Mouse (Mus musculus) forebrain, embryonic 13.5 days (tissue): ENCODE data around the gene Atn1. TPM values are rescaled to one million over a fixed set of nuclear protein-coding genes. Genes with fewer than 3 reads are reported as not detected.

Experiments used
- ATAC-seq: fragments of 200-750 bp; cut with Nextera tagmentation; 2 replicates; pipeline ENCODE4 v1.8.0; 2017
- H3K27ac ChIP-seq: fragments of 300-500 bp; sonication (generic); 2 replicates; pipeline ENCODE4 v1.5.1; 2015; ENCODE audit warnings: inconsistent platforms, mild to moderate bottlenecking, moderate library complexity
- H3K27me3 ChIP-seq: fragments of 300-500 bp; sonication (generic); 2 replicates; pipeline ENCODE4 v1.6.1; 2015; ENCODE audit warnings: mild to moderate bottlenecking, inconsistent platforms
- H3K36me3 ChIP-seq: fragments of 300-500 bp; sonication (generic); 2 replicates; pipeline ENCODE4 v1.6.1; 2015; ENCODE audit warnings: mild to moderate bottlenecking, inconsistent platforms; ENCODE audit not compliant: poor library complexity, severe bottlenecking
- H3K4me1 ChIP-seq: fragments of 300-500 bp; sonication (generic); 2 replicates; pipeline ENCODE4 v1.6.1; 2015; ENCODE audit warnings: inconsistent platforms
- H3K4me2 ChIP-seq: fragments of 300-500 bp; sonication (generic); 2 replicates; pipeline ENCODE4 v1.6.1; 2015; ENCODE audit warnings: inconsistent platforms, mild to moderate bottlenecking, moderate library complexity
- H3K4me3 ChIP-seq: fragments of 300-500 bp; sonication (generic); 2 replicates; pipeline ENCODE4 v1.5.1; 2015; ENCODE audit warnings: mild to moderate bottlenecking, inconsistent platforms
- H3K9ac ChIP-seq: fragments of 300-500 bp; sonication (generic); 2 replicates; pipeline ENCODE4 v1.6.1; 2015; ENCODE audit warnings: mild to moderate bottlenecking, inconsistent platforms
- H3K9me3 ChIP-seq: fragments of 300-500 bp; sonication (generic); replicated peaks from 2 replicates; pipeline ENCODE4 v1.6.1; 2016; ENCODE audit warnings: inconsistent platforms
- WGBS: fragments of 180-500 bp; shearing (Covaris S2); methylation state at CpG from one replicate; pipeline ENCODE4 v1.1.7; 2015; 5-methylcytosine and 5-hydroxymethylcytosine counted together
- microRNA counts: library from miRNA; unstranded; fragments of <30 nt; microRNA quantifications from one replicate; lab custom pipeline; 2016
- microRNA-seq: library from miRNA; unstranded; fragments of <30 nt; microRNA quantifications from one replicate; pipeline ENCODE4, GENCODE M21; 2016
- polyA plus RNA-seq: library from polyadenylated mRNA; unstranded; fragments of >200 nt; fragmentation: Nextera tagmentation; extraction: Ambion mirVana; gene quantifications from 2 replicates; pipeline ENCODE4 v1.2.1, GENCODE M21; 2015

Gene Atn1
- polyA plus RNA-seq, 1 experiment from 2014 or later: 17.7 TPM

DNA sequence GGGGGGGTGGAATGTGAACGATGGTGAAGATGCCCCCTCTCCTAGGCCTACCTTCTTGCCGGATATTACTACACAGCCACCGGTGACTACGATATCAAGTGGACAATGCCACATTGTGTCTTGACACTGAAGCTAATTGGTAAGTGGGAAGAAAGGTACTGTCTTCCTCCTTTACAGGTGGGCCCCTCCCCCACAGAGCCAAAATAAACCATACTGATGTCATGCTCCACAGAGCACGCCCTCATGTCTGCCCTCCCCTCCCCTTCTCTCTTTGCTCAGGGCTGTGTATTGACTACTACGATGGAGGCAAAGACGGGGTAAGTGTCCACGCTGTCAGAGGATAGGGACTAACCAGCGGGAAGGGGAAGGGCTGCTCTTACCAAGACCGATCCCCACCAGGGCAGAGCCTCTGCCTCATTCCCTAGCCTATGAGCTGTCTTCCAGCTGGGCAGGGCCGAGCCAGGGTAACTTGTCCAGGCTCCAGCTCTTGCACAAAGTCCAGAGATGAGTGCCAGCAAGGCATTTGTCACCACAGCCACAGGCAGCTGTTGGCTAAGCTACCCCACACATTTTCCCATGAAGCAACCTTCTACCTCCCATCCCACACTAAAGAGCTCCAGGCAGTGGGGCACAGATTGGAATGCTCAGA lies 56.2 kb downstream of the Atn1 start:
- WGBS: 83% methylated on average over 11 of the region's 11 CpGs
- Histone ChIP-seq H3K27me3 (no peaks in the 10 kb centered on the region), H3K9me3 (no peaks in the 10 kb centered on the region), H3K27ac (no peak overlapping the region), H3K36me3 (peaks cover 64% of the 10 kb centered on the region), H3K4me3 (no peak overlapping the region), H3K4me2 (no peak overlapping the region), H3K4me1 (no peaks in the 10 kb centered on the region), H3K9ac (no peak overlapping the region)
- ATAC-seq: 0 out of 2 replicates have a peak, but pooled peaks have one; percentile 19

- no peak overlapping the region for H3K9ac ChIP-seq
- H3K4me3 ChIP-seq: no peak overlapping the region
- H3K36me3 ChIP-seq: peaks cover 57% of the 10 kb centered on the region
- WGBS: 87% methylated on average over 4 of the region's 4 CpGs
- H3K27ac ChIP-seq: no peak overlapping the region
- H3K4me2 ChIP-seq: no peak overlapping the region
- peaks cover 4% of the 10 kb centered on the region for H3K4me1 ChIP-seq
- ATAC-seq: no peak
- H3K9me3 ChIP-seq: no peaks in the 10 kb centered on the region
- no peaks in the 10 kb centered on the region for H3K27me3 ChIP-seq
These were observed 57.0 kb downstream of the Atn1 start for GRCm38 (mm10) chr6:124699366-124699765.

DNA sequence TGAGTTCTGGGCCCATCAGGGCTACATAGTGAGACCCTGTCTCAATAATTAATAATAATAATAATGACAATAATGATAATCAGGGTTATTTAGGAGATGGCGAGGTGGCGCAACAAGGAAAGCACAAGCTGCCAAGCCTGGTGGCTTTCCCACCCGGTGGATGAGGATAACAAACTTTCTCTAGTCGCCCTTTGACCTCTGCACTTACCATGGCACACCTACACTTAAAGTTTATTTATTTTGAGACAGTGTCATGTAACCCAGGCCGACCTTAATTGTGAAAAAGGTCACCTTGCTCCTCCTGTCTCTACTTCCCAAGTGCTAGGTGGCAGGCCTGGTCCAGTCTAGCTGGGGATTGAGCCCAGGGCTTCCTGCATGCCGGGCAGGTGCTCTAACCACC lies 57.6 kb downstream of the Atn1 start:
- no peak overlapping the region for H3K9ac ChIP-seq
- H3K4me3 ChIP-seq: no peak overlapping the region
- WGBS: 90% methylated on average over 6 of the region's 6 CpGs
- no peak overlapping the region for H3K4me2 ChIP-seq
- no peak for ATAC-seq
- no peaks in the 10 kb centered on the region for H3K9me3 ChIP-seq
- H3K27me3 ChIP-seq: no peaks in the 10 kb centered on the region
- peaks cover 9% of the 10 kb centered on the region for H3K4me1 ChIP-seq
- H3K36me3 ChIP-seq: peaks cover 51% of the 10 kb centered on the region
- no peak overlapping the region for H3K27ac ChIP-seq

DNA sequence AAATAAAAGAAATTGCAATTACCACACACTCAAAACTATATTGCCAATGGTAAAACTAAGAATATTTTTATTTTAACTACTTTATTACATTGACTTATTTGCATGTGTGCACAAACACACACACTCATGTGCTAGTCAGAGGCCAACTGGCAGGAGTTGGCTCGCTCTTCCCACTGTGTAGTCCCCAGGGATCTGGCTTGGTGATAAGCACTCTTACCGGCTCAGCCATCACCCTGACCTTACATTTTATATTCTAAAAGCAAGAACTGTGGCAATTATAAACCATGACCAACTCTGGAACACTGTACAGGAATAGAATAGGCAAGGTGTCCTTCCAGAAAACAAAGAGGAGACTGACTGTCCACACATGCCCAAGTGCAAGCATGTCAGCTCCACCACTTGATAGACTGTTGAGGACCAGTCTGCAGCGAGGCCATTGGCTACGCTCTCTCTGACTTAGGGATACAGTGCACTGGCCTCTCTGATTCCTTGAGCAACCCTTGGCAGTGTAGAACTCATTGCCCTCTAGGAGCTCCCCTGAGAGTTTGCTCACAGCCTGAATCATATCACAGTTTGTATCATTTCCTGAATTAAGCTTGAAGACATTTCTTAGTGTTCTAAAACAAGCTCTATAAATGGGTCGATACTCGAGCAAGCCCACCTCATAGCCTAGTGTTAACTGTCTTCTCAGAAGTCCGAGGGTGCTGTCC lies 59.7 kb downstream of the Atn1 start:
- Histone ChIP-seq H3K4me1 (peaks cover 9% of the 10 kb centered on the region), H3K9ac (no peak overlapping the region), H3K4me2 (no peak overlapping the region), H3K27me3 (no peaks in the 10 kb centered on the region), H3K9me3 (no peaks in the 10 kb centered on the region), H3K27ac (no peak overlapping the region), H3K4me3 (no peak overlapping the region), H3K36me3 (peaks cover 29% of the 10 kb centered on the region)
- no peak for ATAC-seq
- WGBS: 90% methylated on average over 7 of the region's 7 CpGs

DNA sequence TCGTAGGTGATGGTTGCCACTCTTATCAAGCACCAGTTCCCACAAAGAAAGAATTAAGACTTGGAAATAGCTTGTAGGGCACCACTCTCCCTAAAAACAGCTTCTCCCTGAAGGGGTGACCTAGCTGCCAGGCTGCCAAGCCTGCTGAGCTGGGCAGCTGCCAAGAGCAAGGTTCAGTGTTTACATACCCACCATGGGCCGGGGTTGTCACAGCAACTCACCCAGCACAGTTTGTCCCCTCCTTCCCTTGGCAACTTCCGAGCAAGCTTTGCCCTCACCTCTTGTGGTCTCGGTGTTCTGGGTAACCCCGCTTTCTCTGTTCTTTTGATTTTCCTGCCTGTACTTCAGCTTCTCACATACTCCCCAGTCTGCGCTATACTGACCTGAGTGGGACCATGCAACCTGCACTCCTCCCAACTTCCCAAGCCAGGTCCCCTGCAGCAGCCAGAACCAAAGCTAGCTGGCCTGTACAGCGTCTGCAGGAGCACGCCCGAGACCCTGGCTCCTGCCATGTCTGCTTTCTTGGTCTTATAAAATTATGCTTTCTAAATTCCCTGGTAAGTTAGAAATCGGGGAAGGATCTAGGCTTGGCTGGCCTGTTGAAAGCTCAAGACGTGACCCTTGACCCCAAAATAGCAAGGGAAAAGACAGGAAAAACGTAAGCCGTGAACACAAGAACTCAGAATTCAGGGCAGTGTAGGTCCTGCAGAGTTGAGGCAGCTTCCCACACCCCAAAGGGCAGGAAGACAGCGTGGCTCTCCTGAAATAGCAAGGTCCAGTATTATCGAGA lies 62.0 kb downstream of the Atn1 start:
- Histone ChIP-seq H3K27me3 (no peaks in the 10 kb centered on the region), H3K9ac (no peak overlapping the region), H3K4me1 (peaks cover 9% of the 10 kb centered on the region), H3K9me3 (no peaks in the 10 kb centered on the region), H3K4me2 (no peak overlapping the region), H3K36me3 (peaks cover 7% of the 10 kb centered on the region; the same call in 1 of the 2 replicates), H3K27ac (peak overlapping the region; percentile 48; the same call in 1 of the 2 replicates), H3K4me3 (no peak overlapping the region)
- peak; percentile 68 for ATAC-seq
- WGBS: 81% methylated on average over 15 of the region's 15 CpGs

GRCm38 (mm10) chr6:124693243-124693981 lies 62.9 kb downstream of the Atn1 start:
- H3K27ac ChIP-seq: 0 out of 2 replicates have a peak overlapping the region, but pooled peaks have one; percentile 48

More at GRCm38 (mm10) chr6:124693243-124693981, 62.9 kb downstream of the Atn1 start:
- WGBS: 83% methylated on average over 15 of the region's 15 CpGs
- H3K27me3 ChIP-seq: no peaks in the 10 kb centered on the region
- H3K9ac ChIP-seq: no peak overlapping the region
- H3K9me3 ChIP-seq: no peaks in the 10 kb centered on the region
- H3K4me3 ChIP-seq: no peak overlapping the region
- no peak for ATAC-seq
- H3K4me1 ChIP-seq: peaks cover 9% of the 10 kb centered on the region
- H3K36me3 ChIP-seq: no peaks in the 10 kb centered on the region
- H3K4me2 ChIP-seq: no peak overlapping the region

MicroRNAs within 50 kb of the gene (microRNA counts, 519-probe panel; counts per million panel counts)
- microRNA mmu-miR-141 (lab: Ali Mortazavi, UCI) (177 counts per million, percentile 53 among the panel's probes with 10 or more counts), microRNA mmu-miR-200c (lab: Ali Mortazavi, UCI) (177 counts per million, percentile 53 among the panel's probes with 10 or more counts)

Small RNA genes lying within 50 kb of the gene (microRNA-seq; reads per million reads assigned to microRNA genes)
- 7.0 reads per million, percentile 19 among the genes with 10 or more reads in this experiment for gene Mir141
- gene Mir200c: 37.8 reads per million, percentile 38 among the genes with 10 or more reads in this experiment

Other genes with a start within 250 kb of the Atn1 start
- gene C1ra, start 244.1 kb downstream of the Atn1 start, polyA plus RNA-seq: 0.09 and 0.12 TPM in 2 replicates
- gene C1s1, start 214.2 kb downstream of the Atn1 start, polyA plus RNA-seq: 0.14 and 0.40 TPM in 2 replicates
- not detected in 2 replicates for gene C1rb, start 186.2 kb downstream of the Atn1 start, polyA plus RNA-seq
- gene C1s2, start 120.4 kb downstream of the Atn1 start, polyA plus RNA-seq: 0.13 TPM in 1 of 2 replicates, not detected in the other
- gene Lpcat3, start 93.5 kb downstream of the Atn1 start, polyA plus RNA-seq: 34.8 and 36.6 TPM in 2 replicates
- gene Emg1, start 44.3 kb downstream of the Atn1 start, polyA plus RNA-seq: 194 and 209 TPM in 2 replicates
- gene Phb2, start 44.2 kb downstream of the Atn1 start, polyA plus RNA-seq: 289 and 292 TPM in 2 replicates
- 2.5 and 3.8 TPM in 2 replicates for gene Ptpn6, start 17.8 kb downstream of the Atn1 start, polyA plus RNA-seq
- gene Grcc10, start 15.2 kb downstream of the Atn1 start, polyA plus RNA-seq: 675 and 699 TPM in 2 replicates
- not detected in 2 replicates for gene Gm45234, start 503 bp downstream of the Atn1 start, polyA plus RNA-seq
- gene Eno2, start 13.1 kb upstream of the Atn1 start, polyA plus RNA-seq: 15.4 and 19.4 TPM in 2 replicates
- 3.6 and 5.9 TPM in 2 replicates for gene Lrrc23, start 23.2 kb upstream of the Atn1 start, polyA plus RNA-seq
- 5.1 and 5.3 TPM in 2 replicates for gene Spsb2, start 52.1 kb upstream of the Atn1 start, polyA plus RNA-seq
- 467 and 491 TPM in 2 replicates for gene Tpi1, start 57.8 kb upstream of the Atn1 start, polyA plus RNA-seq
- 178 and 203 TPM in 2 replicates for gene Usp5, start 73.0 kb upstream of the Atn1 start, polyA plus RNA-seq
- gene Cdca3, start 73.0 kb upstream of the Atn1 start, polyA plus RNA-seq: 207 and 217 TPM in 2 replicates
- 0.46 and 0.74 TPM in 2 replicates for gene Gnb3, start 83.8 kb upstream of the Atn1 start, polyA plus RNA-seq
- gene P3h3, start 101.2 kb upstream of the Atn1 start, polyA plus RNA-seq: 11.4 and 12.4 TPM in 2 replicates
- gene Gpr162, start 107.5 kb upstream of the Atn1 start, polyA plus RNA-seq: 11.7 and 13.4 TPM in 2 replicates
- gene Cd4, start 131.7 kb upstream of the Atn1 start, polyA plus RNA-seq: 0.08 TPM in 2 replicates
- 1.3 and 1.9 TPM in 2 replicates for gene Lag3, start 155.2 kb upstream of the Atn1 start, polyA plus RNA-seq
- gene Ptms, start 163.6 kb upstream of the Atn1 start, polyA plus RNA-seq: 588 and 626 TPM in 2 replicates
- gene Mlf2, start 174.9 kb upstream of the Atn1 start, polyA plus RNA-seq: 398 and 409 TPM in 2 replicates
- 89.0 and 99.3 TPM in 2 replicates for gene Cops7a, start 209.0 kb upstream of the Atn1 start, polyA plus RNA-seq
- gene Pianp, start 240.2 kb upstream of the Atn1 start, polyA plus RNA-seq: 13.0 and 16.1 TPM in 2 replicates